Comparison of ENCODE assay signal across 12 mouse cellular contexts in genomic region chr10:99197607-99198305, GRCm38 (mm10).
DNase-seq lines count a peak whose midpoint lies in the region; ATAC-seq and TF ChIP-seq lines count a peak whose summit lies in the region.
"Had no signal": no experiment of that assay in that cellular context is flagged by ENCODE, and none has a peak within 500 bp of the region (broad histone marks: within the 10 kb centered on the region; RNA-seq: fewer than 3 reads in every experiment).

No protein-coding gene starts in this region.

- 66% methylated on average over 9 of the region's 9 CpGs for WGBS in intestine, embryonic 15.5 days
- WGBS in intestine, postnatal 0 days: 66% methylated on average over 9 of the region's 9 CpGs
- 63% methylated on average over 9 of the region's 9 CpGs for WGBS in liver, embryonic 11.5 days
- WGBS in neural tube, embryonic 13.5 days: 49% methylated on average over 9 of the region's 9 CpGs

- H3K4me1 ChIP-seq in intestine, embryonic 15.5 days (replicated peaks): no peaks in the 10 kb centered on the region
- H3K4me1 ChIP-seq in intestine, postnatal 0 days (replicated peaks; ENCODE audit: control insufficient read depth, insufficient read depth, low read length): 0 out of 2 replicates have a peak, but pooled peaks cover 3% of the 10 kb centered on the region
- peaks cover 11% of the 10 kb centered on the region; the same call in 1 of the 2 replicates for H3K4me1 ChIP-seq in liver, embryonic 11.5 days (replicated peaks; ENCODE audit: control insufficient read depth, insufficient read depth, low read length)
- H3K4me1 ChIP-seq in neural tube, embryonic 13.5 days (replicated peaks): peaks cover 23% of the 10 kb centered on the region

- H3K27ac ChIP-seq in intestine, embryonic 15.5 days: no peak overlapping the region
- H3K27ac ChIP-seq in intestine, postnatal 0 days (ENCODE audit: low read depth, low read length): no peak overlapping the region
- no peak overlapping the region for H3K27ac ChIP-seq in liver, embryonic 11.5 days (ENCODE audit: low read depth, low read length)
- no peak overlapping the region; the same call in 1 of the 2 replicates for H3K27ac ChIP-seq in neural tube, embryonic 13.5 days (replicated peaks)
- H3K27ac ChIP-seq: limb, embryonic 13.5 days had no signal

- H3K36me3 ChIP-seq in intestine, embryonic 15.5 days: no peaks in the 10 kb centered on the region
- H3K36me3 ChIP-seq in intestine, postnatal 0 days (ENCODE audit: control insufficient read depth, insufficient read depth): peaks cover 5% of the 10 kb centered on the region; the same call in 1 of the 2 replicates
- no peaks in the 10 kb centered on the region for H3K36me3 ChIP-seq in liver, embryonic 11.5 days (ENCODE audit: control insufficient read depth, insufficient read depth, low read length)
- no peaks in the 10 kb centered on the region for H3K36me3 ChIP-seq in neural tube, embryonic 13.5 days
- H3K36me3 ChIP-seq: limb, embryonic 13.5 days had no signal

- TF ChIP-seq CTCF in intestine, postnatal 0 days (IDR thresholded peaks at IDR 0.05; ENCODE audit: low read depth): no peak

- no peaks in the 10 kb centered on the region for H3K9me3 ChIP-seq in intestine, embryonic 15.5 days
- H3K9me3 ChIP-seq in intestine, postnatal 0 days (ENCODE audit: control insufficient read depth): no peaks in the 10 kb centered on the region
- no peaks in the 10 kb centered on the region for H3K9me3 ChIP-seq in liver, embryonic 11.5 days (ENCODE audit: control insufficient read depth, low read length)
- H3K9me3 ChIP-seq in neural tube, embryonic 13.5 days: no peaks in the 10 kb centered on the region
- H3K9me3 ChIP-seq: limb, embryonic 13.5 days had no signal

- DNase-seq in liver, embryonic 11.5 days (ENCODE audit: low spot score): no peak
- DNase-seq in frontal cortex, postnatal 14 days (ENCODE audit: low spot score in 2 of 2): no peak
- DNase-seq in urinary bladder, postnatal 25 days (ENCODE audit: low spot score): no peak
- DNase-seq in heart, adult 9 months (ENCODE audit: low spot score in 2 of 2): no peak
- DNase-seq: gastrocnemius, postnatal 14 days; kidney, adult 9 months; spleen, adult 18-20 months had no signal

- H3K4me3 ChIP-seq in intestine, embryonic 15.5 days (replicated peaks): no peak overlapping the region
- no peak overlapping the region for H3K4me3 ChIP-seq in intestine, postnatal 0 days (ENCODE audit: low read depth, low read length)
- H3K4me3 ChIP-seq in liver, embryonic 11.5 days (ENCODE audit: low read depth, low read length): no peak overlapping the region
- H3K4me3 ChIP-seq in neural tube, embryonic 13.5 days: no peak overlapping the region
- H3K4me3 ChIP-seq: limb, embryonic 13.5 days had no signal

- no peaks in the 10 kb centered on the region for H3K27me3 ChIP-seq in intestine, embryonic 15.5 days (replicated peaks)
- H3K27me3 ChIP-seq in intestine, postnatal 0 days (replicated peaks; ENCODE audit: control insufficient read depth, insufficient read depth, low read length): no peaks in the 10 kb centered on the region
- H3K27me3 ChIP-seq in liver, embryonic 11.5 days (replicated peaks; ENCODE audit: control insufficient read depth, insufficient read depth, low read length): no peaks in the 10 kb centered on the region
- no peaks in the 10 kb centered on the region for H3K27me3 ChIP-seq in neural tube, embryonic 13.5 days
- H3K27me3 ChIP-seq: limb, embryonic 13.5 days had no signal

- peak; percentile 41 for ATAC-seq in intestine, embryonic 15.5 days
- no peak for ATAC-seq in intestine, postnatal 0 days
- ATAC-seq in common myeloid progenitor, adult 5-6 weeks (replicated peaks; ENCODE audit: low read depth, poor library complexity, severe bottlenecking): peak; percentile 83
- peak; percentile 83 for ATAC-seq in liver, embryonic 11.5 days (replicated peaks; ENCODE audit: low FRiP score)
- ATAC-seq in neural tube, embryonic 13.5 days (ENCODE audit: low read depth): peak; percentile 46; the same call in 1 of the 2 replicates

- H3K9ac ChIP-seq in intestine, embryonic 15.5 days: no peak overlapping the region
- H3K9ac ChIP-seq in intestine, postnatal 0 days (ENCODE audit: low read depth, low read length): no peak overlapping the region
- no peak overlapping the region for H3K9ac ChIP-seq in liver, embryonic 11.5 days (ENCODE audit: low read depth, low read length)
- no peak overlapping the region for H3K9ac ChIP-seq in neural tube, embryonic 13.5 days
- H3K9ac ChIP-seq: limb, embryonic 13.5 days had no signal

- no peak overlapping the region for H3K4me2 ChIP-seq in intestine, embryonic 15.5 days (replicated peaks)
- H3K4me2 ChIP-seq in intestine, postnatal 0 days (replicated peaks; ENCODE audit: low read depth): no peak overlapping the region
- no peak overlapping the region; the same call in 1 of the 2 replicates for H3K4me2 ChIP-seq in liver, embryonic 11.5 days
- no peak overlapping the region for H3K4me2 ChIP-seq in neural tube, embryonic 13.5 days
- H3K4me2 ChIP-seq: limb, embryonic 13.5 days had no signal
